Comparison of ENCODE assay signal across 14 mouse cellular contexts in the genomic region with DNA sequence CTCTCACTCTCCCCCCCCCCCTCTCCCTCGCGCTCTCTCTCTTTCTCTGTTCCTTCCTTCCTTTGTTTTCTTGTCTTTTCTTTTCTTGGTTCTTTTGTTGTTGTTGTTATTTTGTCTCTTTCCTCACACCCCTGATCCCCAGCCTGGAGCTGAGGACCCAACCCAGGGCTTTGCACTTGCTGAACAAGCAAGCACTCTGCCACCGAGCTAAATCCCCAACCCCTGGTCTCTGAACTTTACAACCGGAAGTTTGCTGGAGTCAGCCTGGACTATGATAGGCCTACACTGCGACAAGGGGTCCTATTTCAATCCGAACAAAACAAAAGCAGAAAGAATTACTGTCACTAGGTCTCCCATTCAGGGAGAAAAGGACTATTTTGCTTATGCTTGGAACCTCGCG.
DNase-seq lines count a peak whose midpoint lies in the region; ATAC-seq lines count a peak whose summit lies in the region.
"Had no signal": no experiment of that assay in that cellular context is flagged by ENCODE, and none has a peak within 500 bp of the region (broad histone marks: within the 10 kb centered on the region; RNA-seq: fewer than 3 reads in every experiment).

No protein-coding gene starts in this region.

- H3K27me3 ChIP-seq in hindbrain, embryonic 10.5 days (ENCODE audit: insufficient read depth, poor library complexity, severe bottlenecking): no peaks in the 10 kb centered on the region
- no peaks in the 10 kb centered on the region for H3K27me3 ChIP-seq in hindbrain, embryonic 16.5 days (replicated peaks; ENCODE audit: control insufficient read depth, insufficient read depth, low read length)
- peaks cover 17% of the 10 kb centered on the region; the same call in 1 of the 2 replicates for H3K27me3 ChIP-seq in hindbrain, embryonic 13.5 days
- no peaks in the 10 kb centered on the region for H3K27me3 ChIP-seq in midbrain, embryonic 15.5 days (replicated peaks)
- H3K27me3 ChIP-seq: embryonic facial prominence, embryonic 13.5 days; limb, embryonic 13.5 days; megakaryocyte, embryonic 14.5 days had no signal

- WGBS in hindbrain, embryonic 10.5 days: 21% methylated on average over 8 of the region's 8 CpGs
- 17% methylated on average over 8 of the region's 8 CpGs for WGBS in hindbrain, embryonic 16.5 days
- WGBS in hindbrain, embryonic 13.5 days: 13% methylated on average over 8 of the region's 8 CpGs
- WGBS in midbrain, embryonic 15.5 days: 17% methylated on average over 8 of the region's 8 CpGs

- H3K27ac ChIP-seq in hindbrain, embryonic 10.5 days: peak overlapping the region; percentile 85
- no peak overlapping the region for H3K27ac ChIP-seq in hindbrain, embryonic 16.5 days (ENCODE audit: low read depth, low read length)
- H3K27ac ChIP-seq in hindbrain, embryonic 13.5 days: peak overlapping the region; percentile 60; the same call in 1 of the 2 replicates
- H3K27ac ChIP-seq in midbrain, embryonic 15.5 days: no peak overlapping the region
- H3K27ac ChIP-seq: embryonic facial prominence, embryonic 13.5 days; limb, embryonic 13.5 days had no signal

- H3K4me1 ChIP-seq in hindbrain, embryonic 10.5 days (replicated peaks): peaks cover 32% of the 10 kb centered on the region
- H3K4me1 ChIP-seq in hindbrain, embryonic 16.5 days (ENCODE audit: control insufficient read depth, insufficient read depth, low read depth, low read length): peaks cover 17% of the 10 kb centered on the region
- H3K4me1 ChIP-seq in hindbrain, embryonic 13.5 days (replicated peaks): peaks cover 34% of the 10 kb centered on the region
- peaks cover 23% of the 10 kb centered on the region for H3K4me1 ChIP-seq in midbrain, embryonic 15.5 days
- H3K4me1 ChIP-seq: embryonic facial prominence, embryonic 13.5 days had no signal

- DNase-seq in hindbrain, embryonic 10.5 days (ENCODE audit: low spot score): peak; percentile 13
- peak; percentile 43 for DNase-seq in embryo, embryonic 11 days
- DNase-seq in lung, postnatal 4 days: no peak
- DNase-seq in cerebellum, adult 18-20 months: no peak
- DNase-seq: adrenal gland, adult 8-10 months; gastrocnemius, postnatal 14 days; lung, adult 18-20 months had no signal

- H3K4me2 ChIP-seq in hindbrain, embryonic 16.5 days (ENCODE audit: low read length): no peak overlapping the region
- H3K4me2 ChIP-seq in hindbrain, embryonic 13.5 days: peak overlapping the region; percentile 36; the same call in 1 of the 2 replicates
- no peak overlapping the region for H3K4me2 ChIP-seq in midbrain, embryonic 15.5 days
- H3K4me2 ChIP-seq: embryonic facial prominence, embryonic 13.5 days; limb, embryonic 13.5 days had no signal

- H3K4me3 ChIP-seq in hindbrain, embryonic 10.5 days: no peak overlapping the region
- H3K4me3 ChIP-seq in hindbrain, embryonic 16.5 days (ENCODE audit: low read length): no peak overlapping the region
- no peak overlapping the region for H3K4me3 ChIP-seq in hindbrain, embryonic 13.5 days
- H3K4me3 ChIP-seq in midbrain, embryonic 15.5 days: no peak overlapping the region
- H3K4me3 ChIP-seq: embryonic facial prominence, embryonic 13.5 days; limb, embryonic 13.5 days; megakaryocyte, embryonic 14.5 days had no signal

- no peak overlapping the region for H3K9ac ChIP-seq in hindbrain, embryonic 16.5 days (ENCODE audit: low read depth, low read length)
- H3K9ac ChIP-seq in hindbrain, embryonic 13.5 days: no peak overlapping the region
- no peak overlapping the region for H3K9ac ChIP-seq in midbrain, embryonic 15.5 days
- H3K9ac ChIP-seq: embryonic facial prominence, embryonic 13.5 days; limb, embryonic 13.5 days had no signal

- ATAC-seq in hindbrain, embryonic 16.5 days: no peak
- ATAC-seq in hindbrain, embryonic 13.5 days (ENCODE audit: low FRiP score): no peak
- ATAC-seq in midbrain, embryonic 15.5 days (replicated peaks): peak; percentile 25; the same call in 1 of the 2 replicates
- ATAC-seq in megakaryocyte, adult 5-6 weeks (ENCODE audit: poor library complexity, severe bottlenecking): no peak

- no peaks in the 10 kb centered on the region for H3K9me3 ChIP-seq in hindbrain, embryonic 10.5 days
- no peaks in the 10 kb centered on the region for H3K9me3 ChIP-seq in hindbrain, embryonic 16.5 days (ENCODE audit: control insufficient read depth, low read length)
- H3K9me3 ChIP-seq in hindbrain, embryonic 13.5 days: no peaks in the 10 kb centered on the region
- no peaks in the 10 kb centered on the region for H3K9me3 ChIP-seq in midbrain, embryonic 15.5 days
- H3K9me3 ChIP-seq: embryonic facial prominence, embryonic 13.5 days; limb, embryonic 13.5 days; megakaryocyte, embryonic 14.5 days had no signal

- no peaks in the 10 kb centered on the region for H3K36me3 ChIP-seq in hindbrain, embryonic 10.5 days
- H3K36me3 ChIP-seq in hindbrain, embryonic 16.5 days (ENCODE audit: control insufficient read depth, insufficient read depth, low read length): no peaks in the 10 kb centered on the region
- no peaks in the 10 kb centered on the region for H3K36me3 ChIP-seq in hindbrain, embryonic 13.5 days
- no peaks in the 10 kb centered on the region for H3K36me3 ChIP-seq in midbrain, embryonic 15.5 days (replicated peaks)
- H3K36me3 ChIP-seq: embryonic facial prominence, embryonic 13.5 days; limb, embryonic 13.5 days had no signal

Comparison
In these comparisons a context has a peak if more than half of its experiments do, and no peak if none do; other contexts are left out.
1. H3K27ac ChIP-seq: peak in hindbrain, embryonic 10.5 days (single experiment) and hindbrain, embryonic 13.5 days (single experiment); none in hindbrain, embryonic 16.5 days (single experiment) and midbrain, embryonic 15.5 days (single experiment).
2. DNase-seq: peak in hindbrain, embryonic 10.5 days (single experiment) and embryo, embryonic 11 days (single experiment); none in lung, postnatal 4 days (0 of 2) and cerebellum, adult 18-20 months (0 of 2).